Mouse (Mus musculus) embryonic fibroblast, embryonic 13.5 days (primary cell): Measurements from ENCODE around the gene Lrrc20. TPM values are rescaled to one million over a fixed set of nuclear protein-coding genes. Genes with fewer than 3 reads are reported as not detected.
"Not testable (repeated sequence)": the region's sequence is repeated elsewhere in the genome, so short reads cannot be mapped to it uniquely, and the experiment has no call there.

Experiments used
- H3K27ac ChIP-seq: 2 replicates; pipeline ENCODE4 v1.5.1; 2012; ENCODE audit warnings: low read length, control low read depth, inconsistent platforms; ENCODE audit not compliant: insufficient read depth
- H3K4me1 ChIP-seq: 2 replicates; pipeline ENCODE4 v1.6.1; 2011; ENCODE audit warnings: low read length; ENCODE audit not compliant: control insufficient read depth, insufficient read depth
- H3K4me3 ChIP-seq: 2 replicates; pipeline ENCODE4 v1.5.1; 2011; ENCODE audit warnings: mild to moderate bottlenecking, control low read depth, low read length; ENCODE audit not compliant: insufficient read depth
- CTCF ChIP-seq: IDR thresholded peaks from 2 replicates; pipeline ENCODE4 v1.5.1; 2011; ENCODE audit warnings: mild to moderate bottlenecking, control low read depth, low read length, moderate library complexity, borderline replicate concordance; ENCODE audit not compliant: insufficient read depth
- POLR2A ChIP-seq: IDR thresholded peaks from 2 replicates; pipeline ENCODE4 v1.6.1; 2011; ENCODE audit warnings: low read depth, mild to moderate bottlenecking, control low read depth, low read length, moderate library complexity
- polyA plus RNA-seq: library from polyadenylated mRNA; stranded (reverse); fragments of >200 nt; gene quantifications from 2 replicates; pipeline ENCODE4 v1.2.4, GENCODE M21; 2011; ENCODE audit warnings: low read depth; ENCODE audit not compliant: missing spikeins, insufficient read length

Gene Lrrc20
- polyA plus RNA-seq, 1 experiment: 10.0 TPM

DNA sequence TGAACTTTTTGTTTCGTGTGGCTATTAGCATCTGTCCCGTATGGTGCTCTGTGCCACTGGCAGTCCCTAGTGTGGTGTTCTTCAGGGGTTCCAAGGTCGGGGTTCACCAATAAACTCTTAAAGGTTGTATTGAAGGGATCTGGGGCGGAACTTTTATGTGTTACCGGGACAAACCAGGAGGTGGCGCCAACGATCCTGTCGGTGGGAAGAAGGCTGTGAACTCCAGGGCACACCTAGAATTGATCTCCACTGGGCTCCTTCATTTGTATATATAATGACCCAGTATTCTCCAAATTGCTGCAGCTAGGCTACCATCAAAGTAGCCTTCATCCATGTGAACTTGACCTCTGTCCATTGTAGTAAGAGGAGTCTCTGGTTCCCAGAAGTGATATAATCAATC is 130.2 kb downstream of the Lrrc20 start:
- TF ChIP-seq POLR2A (no peak), CTCF (peak; percentile 61; the same call in 1 of the 2 replicates)
- Histone ChIP-seq H3K4me1 (no peaks in the 10 kb centered on the region), H3K27ac (no peak overlapping the region), H3K4me3 (no peak overlapping the region)

DNA sequence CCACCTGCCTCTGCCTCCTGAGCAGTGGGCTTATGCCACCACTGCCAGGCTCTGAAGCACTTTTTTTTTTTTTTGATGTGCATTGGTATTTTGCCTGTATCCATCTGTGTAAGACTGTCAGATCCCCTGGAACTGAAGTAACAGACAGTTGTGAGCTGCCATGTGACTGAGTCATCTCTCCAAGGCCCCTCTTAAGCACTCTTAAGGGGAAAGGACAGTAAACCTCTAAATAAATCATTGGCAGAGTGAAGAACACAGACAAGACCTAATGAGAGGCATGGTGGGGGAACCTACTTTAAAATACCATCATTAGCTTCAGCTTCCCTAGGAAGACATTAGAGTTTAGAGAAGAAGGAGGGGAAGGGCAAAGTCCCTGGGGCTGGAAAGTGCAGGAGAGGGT is 132.6 kb downstream of the Lrrc20 start:
- no peak overlapping the region for H3K27ac ChIP-seq
- TF ChIP-seq POLR2A (no peak), CTCF (no peak)
- H3K4me1 ChIP-seq: no peaks in the 10 kb centered on the region
- no peak overlapping the region for H3K4me3 ChIP-seq

DNA sequence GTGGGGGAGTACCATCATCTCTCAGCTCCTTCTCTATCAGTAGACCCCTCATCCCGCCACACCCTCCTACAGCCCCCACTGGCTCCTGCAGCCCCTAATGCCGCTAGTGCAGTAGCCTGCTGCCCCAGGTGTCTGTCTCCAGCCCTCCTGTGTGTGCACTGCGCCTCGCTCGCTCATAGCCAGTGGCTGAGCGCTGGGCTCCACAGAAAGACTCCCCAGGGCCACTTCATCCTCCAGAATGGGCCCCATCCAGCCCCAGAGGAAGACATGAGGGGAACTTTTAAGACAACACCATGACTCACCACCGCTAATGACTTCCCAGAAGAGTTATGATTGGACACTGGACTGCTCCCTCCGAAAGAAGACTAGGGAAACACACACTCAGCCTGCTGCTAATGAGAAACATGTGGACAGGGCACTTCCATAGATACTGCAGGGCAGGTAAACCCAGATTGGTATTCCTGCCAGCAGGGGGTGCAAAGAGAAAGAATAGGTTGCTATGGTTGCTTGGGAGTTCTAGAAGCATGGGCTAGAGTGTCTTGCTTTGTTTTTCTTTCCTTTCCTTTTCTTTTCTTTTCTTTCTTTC is 135.1 kb downstream of the Lrrc20 start:
- H3K27ac ChIP-seq: no peak overlapping the region
- no peaks in the 10 kb centered on the region for H3K4me1 ChIP-seq
- TF ChIP-seq CTCF: no peak
- no peak for TF ChIP-seq POLR2A
- H3K4me3 ChIP-seq: no peak overlapping the region

DNA sequence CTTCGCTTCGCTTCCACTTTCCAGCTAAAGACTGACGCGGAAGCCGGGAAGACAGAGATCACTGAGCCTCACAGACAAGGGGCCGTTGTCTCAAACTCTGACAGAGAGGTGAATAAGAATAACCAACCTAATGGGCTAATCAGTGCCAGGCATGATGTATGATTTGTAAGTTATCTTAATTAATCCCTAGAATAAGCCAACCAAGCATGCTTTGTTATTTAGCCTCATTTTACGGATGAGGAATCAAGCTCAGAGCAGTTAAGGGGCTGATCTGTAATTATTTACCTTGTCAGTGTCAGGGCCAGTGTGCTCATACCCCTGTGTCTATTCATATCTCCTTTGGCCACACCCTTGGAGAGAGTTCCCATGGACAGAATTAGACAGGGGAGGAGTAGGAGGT is 138.7 kb downstream of the Lrrc20 start:
- Histone ChIP-seq H3K4me3 (no peak overlapping the region), H3K4me1 (no peaks in the 10 kb centered on the region), H3K27ac (no peak overlapping the region)
- TF ChIP-seq CTCF: no peak
- TF ChIP-seq POLR2A: no peak

DNA sequence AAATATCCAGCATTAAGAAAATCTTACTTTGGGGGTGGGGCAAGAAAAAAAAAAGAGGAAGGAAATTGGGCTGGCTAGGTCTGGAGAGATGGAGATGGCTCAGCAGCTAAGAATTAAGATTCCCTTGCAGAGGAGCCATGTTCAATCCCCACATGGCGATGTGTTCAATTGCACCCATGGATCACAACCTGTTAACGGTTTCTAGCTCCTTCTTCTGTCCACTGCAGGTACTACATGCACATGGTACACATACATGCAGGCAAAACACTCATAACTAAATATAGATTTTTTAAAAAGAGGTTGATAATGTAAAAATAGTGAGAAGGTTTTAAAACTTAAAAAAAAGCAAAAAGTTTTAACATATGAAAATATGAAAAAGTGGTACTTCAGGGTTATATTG is 142.9 kb downstream of the Lrrc20 start:
- no peak overlapping the region for H3K4me3 ChIP-seq
- no peak overlapping the region for H3K27ac ChIP-seq
- H3K4me1 ChIP-seq: no peaks in the 10 kb centered on the region
- TF ChIP-seq POLR2A (no peak), CTCF (no peak)

DNA sequence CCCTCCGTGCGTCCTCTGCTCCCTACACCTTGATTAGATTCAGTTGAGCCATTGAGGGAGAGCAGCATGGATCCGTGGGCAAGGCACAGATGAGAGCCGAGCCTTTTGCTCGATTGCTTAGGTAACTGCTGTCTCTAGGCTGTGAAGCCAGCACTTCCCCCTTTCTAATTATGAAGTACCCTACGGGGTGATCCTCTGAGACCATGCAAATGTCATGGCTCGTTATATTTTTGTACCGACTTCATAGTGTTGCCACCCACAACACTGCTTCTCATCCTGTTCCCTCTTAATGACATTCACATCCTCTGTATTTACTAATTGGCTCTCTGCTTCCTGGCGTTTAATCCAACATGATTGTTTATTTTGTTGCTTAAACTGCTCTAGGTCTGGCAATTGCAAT is 146.1 kb downstream of the Lrrc20 start:
- H3K4me1 ChIP-seq: 0 out of 2 replicates have a peak, but pooled peaks cover 4% of the 10 kb centered on the region
- no peak overlapping the region for H3K4me3 ChIP-seq
- no peak for TF ChIP-seq CTCF
- no peak for TF ChIP-seq POLR2A
- no peak overlapping the region for H3K27ac ChIP-seq

DNA sequence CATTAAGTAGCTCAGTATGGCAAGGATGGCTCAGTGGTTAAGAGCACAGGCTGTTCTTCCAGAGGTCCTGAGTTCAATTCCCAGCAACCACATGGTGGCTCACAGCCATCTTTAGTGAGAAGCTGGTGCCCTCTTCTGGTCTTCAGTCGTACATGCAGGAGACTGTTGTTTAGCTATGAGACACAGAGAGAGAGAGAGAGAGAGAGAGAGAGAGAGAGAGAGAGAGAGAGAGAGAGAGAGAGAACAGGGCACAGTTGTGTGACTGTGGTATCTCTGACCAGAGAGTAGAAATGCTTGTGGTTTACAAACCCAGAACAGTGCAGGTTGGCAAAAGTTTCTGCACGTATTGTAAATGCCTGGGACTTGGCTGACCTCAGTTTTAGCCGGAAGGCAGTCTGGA is 148.3 kb downstream of the Lrrc20 start:
- H3K4me1 ChIP-seq, H3K27ac ChIP-seq, H3K4me3 ChIP-seq: not testable (repeated sequence)

DNA sequence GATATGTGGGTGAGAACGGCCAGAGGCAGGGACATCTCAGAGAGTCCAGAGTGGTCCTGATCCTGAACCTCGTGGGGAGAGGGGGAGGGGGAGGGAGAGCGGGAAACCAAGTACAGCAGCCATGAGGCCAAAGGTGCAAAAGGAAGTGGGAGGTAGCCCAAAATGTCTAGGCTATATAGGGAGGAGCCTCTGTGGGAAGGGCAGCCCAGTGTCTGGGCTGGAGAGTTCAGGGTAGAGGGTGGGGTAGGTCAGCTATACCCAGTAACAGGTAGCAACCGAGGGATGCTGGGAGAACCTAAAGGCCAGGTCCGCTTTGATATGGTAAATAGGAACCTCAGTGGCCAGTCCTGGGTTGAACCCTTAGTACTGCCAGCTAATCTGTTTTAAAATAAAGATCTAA is 149.2 kb downstream of the Lrrc20 start:
- H3K4me1 ChIP-seq: 0 out of 2 replicates have a peak, but pooled peaks cover 4% of the 10 kb centered on the region
- TF ChIP-seq CTCF: no peak
- H3K27ac ChIP-seq: no peak overlapping the region
- H3K4me3 ChIP-seq: no peak overlapping the region

DNA sequence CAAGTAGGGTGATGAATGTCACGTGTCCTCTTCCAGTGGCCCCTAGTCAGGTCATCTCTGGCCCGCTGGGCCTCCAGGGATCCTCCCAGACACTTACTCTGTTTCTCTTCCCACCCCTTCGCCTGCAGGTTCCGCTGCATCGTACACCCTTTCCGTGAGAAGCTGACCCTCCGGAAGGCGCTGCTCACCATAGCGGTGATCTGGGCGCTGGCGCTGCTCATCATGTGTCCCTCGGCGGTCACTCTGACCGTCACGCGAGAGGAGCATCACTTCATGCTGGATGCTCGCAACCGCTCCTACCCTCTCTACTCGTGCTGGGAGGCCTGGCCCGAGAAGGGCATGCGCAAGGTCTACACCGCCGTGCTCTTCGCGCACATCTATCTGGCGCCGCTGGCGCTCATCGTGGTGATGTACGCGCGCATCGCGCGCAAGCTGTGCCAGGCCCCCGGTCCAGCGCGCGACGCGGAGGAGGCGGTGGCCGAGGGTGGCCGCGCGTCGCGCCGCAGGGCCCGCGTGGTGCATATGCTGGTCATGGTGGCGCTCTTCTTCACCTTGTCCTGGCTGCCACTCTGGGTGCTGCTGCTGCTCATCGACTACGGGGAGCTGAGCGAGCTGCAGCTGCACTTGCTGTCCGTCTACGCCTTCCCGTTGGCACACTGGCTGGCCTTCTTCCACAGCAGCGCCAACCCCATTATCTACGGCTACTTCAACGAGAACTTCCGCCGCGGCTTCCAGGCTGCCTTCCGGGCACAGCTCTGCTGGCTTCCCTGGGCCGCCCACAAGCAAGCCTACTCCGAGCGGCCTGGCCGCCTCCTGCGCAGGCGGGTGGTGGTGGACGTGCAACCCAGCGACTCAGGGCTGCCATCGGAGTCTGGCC is 150.0 kb downstream of the Lrrc20 start:
- TF ChIP-seq CTCF (no peak), POLR2A (no peak)
- H3K27ac ChIP-seq: no peak overlapping the region
- 0 out of 2 replicates have a peak, but pooled peaks cover 4% of the 10 kb centered on the region for H3K4me1 ChIP-seq
- H3K4me3 ChIP-seq: peak overlapping the region; percentile 5; the same call in 1 of the 2 replicates

DNA sequence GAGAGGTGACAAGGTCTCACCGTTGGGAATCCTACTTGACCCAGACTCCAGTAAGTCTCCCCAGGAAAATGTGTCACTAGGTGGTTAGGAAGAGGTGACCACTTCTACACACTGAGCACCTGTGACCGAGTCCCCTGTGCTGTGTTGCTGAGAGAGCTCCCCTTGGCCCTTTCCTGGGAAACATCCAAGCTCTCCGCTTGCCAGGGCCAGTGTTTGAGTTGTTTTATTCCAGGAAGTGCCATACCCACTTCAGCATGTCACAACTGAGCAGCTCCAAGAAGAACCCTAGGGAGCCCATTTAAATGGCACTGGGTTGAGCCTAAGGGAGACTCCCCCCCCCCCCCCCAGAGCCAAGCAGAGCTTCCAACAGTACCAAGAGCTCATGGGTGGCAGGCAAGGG is 150.9 kb downstream of the Lrrc20 start:
- Histone ChIP-seq H3K27ac (no peak overlapping the region), H3K4me3 (no peak overlapping the region), H3K4me1 (0 out of 2 replicates have a peak, but pooled peaks cover 4% of the 10 kb centered on the region)
- TF ChIP-seq CTCF (no peak), POLR2A (no peak)
